Mouse (Mus musculus) erythroblast, adult 5-6 weeks (primary cell): ENCODE data around the gene Cntnap4. TPM values are rescaled to one million over a fixed set of nuclear protein-coding genes. Genes with fewer than 3 reads are reported as not detected.

Source experiments
- ATAC-seq: replicated peaks from 2 replicates; pipeline ENCODE4 v1.8.0; 2016; ENCODE audit warnings: moderate number of reproducible peaks, mild to moderate bottlenecking, moderate TSS enrichment, inconsistent platforms; ENCODE audit not compliant: poor library complexity, low FRiP score, severe bottlenecking
- total RNA-seq, 2 experiments: library from RNA; stranded (forward) in 1 of 2; stranded (reverse) in 1 of 2; fragments of 150-400 nt in 1 of 2; fragments of 200-764, 138-1000 nt in 1 of 2; gene quantifications; 2 replicates each; pipeline versions ENCODE4 v1.2.3 to v1.2.4; 2015 to 2017; ENCODE audit warnings: low replicate concordance in 2 of 2

Cntnap4 gene
- total RNA-seq (2015; ENCODE audit: low replicate concordance) (not detected in 2 replicates), total RNA-seq (2017; ENCODE audit: low replicate concordance) (not detected in 2 replicates)

DNA sequence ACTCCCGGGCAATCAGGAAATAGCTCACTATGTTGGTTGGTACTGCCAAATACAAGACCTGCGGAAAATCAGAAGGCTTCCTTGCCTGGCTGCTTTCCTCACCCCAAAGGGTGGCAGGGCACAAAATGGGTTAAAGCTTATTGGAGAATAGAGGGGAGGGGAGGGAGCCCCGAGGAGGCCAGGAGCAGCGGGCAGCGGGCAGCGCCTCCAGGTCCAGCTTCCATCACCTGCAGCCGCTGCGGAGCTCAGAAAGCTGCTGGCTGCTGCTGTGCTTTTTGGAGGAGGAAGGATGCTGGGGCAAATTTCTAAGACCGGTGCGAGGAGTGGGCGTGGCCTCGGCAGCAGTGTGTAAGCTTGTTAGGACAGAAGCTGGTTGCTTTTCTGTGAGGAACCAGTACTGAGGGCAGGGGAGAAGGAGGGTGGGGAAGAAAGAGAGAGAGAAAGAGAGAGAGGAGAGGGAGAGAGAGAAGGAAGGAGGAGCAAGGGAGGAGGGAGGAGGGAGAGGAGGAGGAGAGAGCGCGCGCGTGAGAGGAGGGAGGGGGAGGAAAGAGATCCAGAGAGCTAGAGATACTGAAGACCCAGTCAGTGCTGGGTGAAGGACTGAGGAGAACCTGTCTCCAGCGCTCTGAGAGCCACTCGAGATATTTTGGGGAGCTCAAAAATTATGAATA lies at the start of gene Cntnap4:
Gene Cntnap4, plus strand, starts transcription at position 573 of the 671 bp plus-strand sequence.
- ATAC-seq = no peak

- no peak for ATAC-seq
Measured at GRCm38 (mm10) chr8:112557376-112557775, 12.5 kb upstream of the Cntnap4 start.

DNA sequence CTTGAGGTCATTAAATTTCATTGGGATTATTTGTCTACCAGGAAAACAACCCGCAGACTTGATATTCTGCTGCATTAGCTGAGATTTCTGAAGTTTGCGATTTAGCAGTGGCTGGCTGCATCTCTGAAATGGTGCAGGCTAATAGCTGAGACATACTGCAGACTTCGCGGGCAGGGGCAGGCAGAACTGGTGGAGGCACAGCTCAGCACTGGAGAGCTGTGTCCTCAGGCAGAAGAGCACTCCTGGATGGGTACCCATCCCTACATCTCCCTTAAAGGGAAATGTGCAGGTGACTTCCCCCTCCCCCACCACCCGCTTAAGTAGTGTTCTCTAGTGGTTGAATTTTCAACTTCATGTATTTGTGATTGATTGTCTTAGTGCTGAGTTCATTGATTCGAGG lies 698 bp downstream of the Cntnap4 start:
- ATAC-seq = no peak

GRCm38 (mm10) chr8:112571337-112571904 lies 1.6 kb downstream of the Cntnap4 start:
- ATAC-seq = no peak

DNA sequence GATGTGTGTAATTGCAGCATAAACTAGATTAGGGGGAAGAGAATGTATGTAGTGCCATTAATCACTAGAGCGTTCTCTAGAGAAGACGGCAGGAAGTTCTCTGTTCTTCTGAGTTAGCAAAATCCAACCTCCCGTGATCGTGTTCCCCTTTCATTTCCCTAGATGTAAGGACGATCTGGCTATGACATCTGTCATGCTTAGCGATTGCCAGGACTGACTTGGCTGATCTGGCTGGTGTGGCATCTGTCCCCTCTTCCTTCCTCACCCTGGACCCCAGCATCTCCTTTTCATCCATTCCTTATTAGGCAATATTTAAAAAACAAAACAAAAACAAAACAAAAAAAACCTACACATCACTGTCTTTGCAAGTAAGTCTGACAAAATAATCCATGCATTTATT lies 11.6 kb downstream of the Cntnap4 start:
- ATAC-seq = no peak

DNA sequence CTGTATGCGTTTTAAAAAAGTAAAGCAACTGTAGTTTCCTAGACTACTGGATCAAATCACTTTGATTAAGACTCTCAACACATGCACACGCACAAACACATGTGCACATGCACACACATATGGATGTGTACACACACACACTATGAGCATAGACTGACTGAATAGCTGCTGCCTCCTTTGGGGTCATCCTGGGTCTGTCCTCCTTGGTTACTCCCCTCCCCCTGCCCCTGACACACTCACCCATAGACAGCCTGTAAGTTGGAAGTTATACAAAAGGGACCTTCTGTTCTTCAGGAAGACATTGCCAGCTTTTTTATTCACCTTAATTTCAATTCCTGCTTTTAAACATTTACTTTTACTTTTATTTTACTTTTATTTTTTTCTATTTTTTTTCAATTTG lies 13.6 kb downstream of the Cntnap4 start:
- no peak for ATAC-seq

- no peak for ATAC-seq
Measured at GRCm38 (mm10) chr8:112588357-112589051, 18.7 kb downstream of the Cntnap4 start.

- ATAC-seq = no peak
Measured at GRCm38 (mm10) chr8:112589052-112589389, 19.2 kb downstream of the Cntnap4 start.

DNA sequence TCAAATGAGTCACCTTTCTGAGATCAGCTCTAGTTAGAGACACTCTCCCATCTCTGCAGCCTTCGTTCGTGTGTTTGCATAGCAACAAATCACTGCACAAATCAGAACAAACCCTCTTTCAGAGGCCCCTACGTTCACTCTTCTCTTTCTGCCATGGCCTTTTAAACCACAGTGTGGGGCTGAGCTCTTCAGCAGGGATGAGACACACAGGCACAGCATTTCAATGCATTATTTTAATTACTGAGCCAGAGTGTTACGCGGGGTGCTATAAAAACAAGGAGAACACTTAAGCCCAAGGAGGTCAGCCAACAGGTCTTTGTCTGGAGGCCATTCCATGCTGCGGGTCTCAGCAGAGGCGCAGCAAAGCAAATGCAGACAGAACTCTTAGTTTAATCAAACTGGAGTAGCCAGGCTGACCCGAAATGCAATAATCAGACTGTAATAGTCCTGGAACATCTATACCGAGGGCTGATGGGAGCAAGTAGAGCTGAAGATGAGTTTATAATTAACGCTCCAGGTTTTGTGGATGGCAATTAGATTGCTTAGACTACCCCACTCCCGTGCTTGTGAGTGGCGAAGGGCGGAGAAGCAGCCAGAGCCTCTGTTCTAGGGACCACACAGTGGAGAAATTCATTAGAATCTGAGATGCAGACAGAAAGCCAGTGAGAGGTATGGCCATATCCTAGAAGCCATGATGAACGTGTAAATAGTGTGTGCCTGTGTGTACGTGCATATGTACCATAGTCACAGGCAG lies 26.4 kb downstream of the Cntnap4 start:
- ATAC-seq = no peak

GRCm38 (mm10) chr8:112599975-112600374 lies 30.1 kb downstream of the Cntnap4 start:
- no peak for ATAC-seq

- ATAC-seq = no peak
Measured at GRCm38 (mm10) chr8:112601150-112601549, 31.3 kb downstream of the Cntnap4 start.

DNA sequence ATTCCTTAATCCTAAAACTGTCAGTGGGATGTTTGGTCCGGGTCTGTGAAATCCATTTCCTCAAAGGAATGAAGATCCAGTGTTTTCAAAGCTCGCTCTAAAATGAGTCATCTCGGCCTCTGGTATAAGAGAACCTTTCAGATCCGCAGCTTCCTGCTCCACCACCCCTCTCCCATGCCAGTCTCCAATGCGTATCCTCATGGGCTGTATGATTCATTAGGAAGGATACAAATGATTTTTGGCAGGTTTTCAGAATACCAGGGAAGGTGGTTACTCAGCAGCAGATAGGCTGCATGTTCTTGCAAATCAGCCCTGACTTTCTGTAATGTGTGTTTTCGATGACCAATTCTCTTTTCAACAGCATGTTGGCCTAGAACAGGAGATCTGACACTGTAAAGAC lies 40.3 kb downstream of the Cntnap4 start:
- no peak for ATAC-seq

GRCm38 (mm10) chr8:112628791-112629190 lies 58.9 kb downstream of the Cntnap4 start:
- no peak for ATAC-seq

GRCm38 (mm10) chr8:112652657-112653056 lies 82.8 kb downstream of the Cntnap4 start:
- no peak for ATAC-seq

- ATAC-seq = no peak
Measured at GRCm38 (mm10) chr8:112653276-112653675, 83.4 kb downstream of the Cntnap4 start.

DNA sequence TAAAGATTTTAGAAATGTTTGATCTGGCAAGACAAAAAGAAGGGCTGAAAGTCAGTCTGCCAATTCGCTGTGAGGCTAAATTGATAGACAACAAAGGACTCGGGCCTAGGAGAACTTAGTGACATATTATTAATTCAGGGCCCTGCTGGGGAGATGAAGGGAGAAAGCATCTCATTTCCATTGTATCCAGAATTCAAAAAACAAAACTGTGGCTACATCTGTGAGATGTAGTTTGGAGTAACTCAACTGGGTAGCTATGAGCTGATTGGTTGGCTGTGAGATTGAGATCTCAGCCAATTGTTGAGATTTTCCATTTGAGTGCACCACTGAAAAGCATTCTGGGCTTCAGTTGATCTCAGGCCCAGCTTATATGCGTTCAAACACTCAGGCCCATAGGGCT lies 84.2 kb downstream of the Cntnap4 start:
- no peak for ATAC-seq

- ATAC-seq = no peak
Measured at GRCm38 (mm10) chr8:112664067-112664466, 94.2 kb downstream of the Cntnap4 start.

GRCm38 (mm10) chr8:112674671-112675070 lies 104.8 kb downstream of the Cntnap4 start:
- no peak for ATAC-seq

DNA sequence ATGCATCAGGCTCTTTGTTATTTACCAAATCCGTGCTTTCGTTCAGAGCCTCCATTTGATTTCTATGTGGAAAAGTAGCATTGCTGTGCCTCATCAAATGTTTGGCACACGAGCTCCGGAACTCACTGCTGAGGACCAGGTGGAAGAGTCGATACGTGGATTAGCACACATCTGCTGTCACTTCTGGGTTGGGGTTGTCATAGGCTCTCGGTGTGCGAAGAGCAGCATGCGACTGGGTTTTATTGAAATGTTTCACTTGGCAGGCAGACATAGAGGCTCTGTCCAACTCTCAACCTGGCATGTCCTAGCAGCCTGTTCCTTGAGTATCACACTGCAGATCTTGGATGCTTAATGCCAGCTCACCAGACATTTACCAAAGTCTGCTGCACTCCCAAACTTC lies 111.9 kb downstream of the Cntnap4 start:
- ATAC-seq = no peak

GRCm38 (mm10) chr8:112695708-112696107 lies 125.9 kb downstream of the Cntnap4 start:
- no peak for ATAC-seq

DNA sequence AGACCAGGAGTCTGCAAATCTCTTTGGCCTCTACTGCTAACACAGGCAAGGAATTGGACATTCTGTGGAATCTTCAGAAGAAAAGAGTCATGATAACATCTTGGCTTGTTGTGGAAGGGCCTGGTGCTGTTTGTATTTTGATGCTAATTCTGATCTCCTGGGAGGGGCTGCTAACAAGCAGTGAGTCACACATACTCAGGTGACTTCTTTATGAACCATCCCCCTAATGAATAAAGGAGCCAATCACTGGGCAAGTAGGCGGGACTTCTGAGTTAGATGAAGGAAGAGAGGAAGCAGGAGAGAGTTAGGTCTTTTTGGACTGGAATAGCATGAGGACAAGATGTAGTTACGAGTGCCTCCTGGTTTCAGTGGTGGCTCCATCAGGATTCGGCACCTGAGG lies 128.3 kb downstream of the Cntnap4 start:
- no peak for ATAC-seq
